Mouse (Mus musculus): ENCODE results near the gene Arsg. TPM values are rescaled to one million over a fixed set of nuclear protein-coding genes. Genes with fewer than 3 reads are reported as not detected.

The Arsg gene
- polyA plus RNA-seq, 1 experiment from 2014 or later: 2.9 TPM

- no peak overlapping the region for H3K4me3 ChIP-seq (ENCODE audit: low read depth, low read length)
- no peaks in the 10 kb centered on the region for H3K4me1 ChIP-seq (ENCODE audit: control insufficient read depth, insufficient read depth, low read length)
- no peak overlapping the region for H3K9ac ChIP-seq (replicated peaks; ENCODE audit: low read depth, low read length)
- 85% methylated on average over 11 of the region's 11 CpGs for WGBS
- no peak overlapping the region for H3K4me2 ChIP-seq (ENCODE audit: low read depth, low read length)
- no peak for ATAC-seq (ENCODE audit: low read depth)
- no peaks in the 10 kb centered on the region for H3K36me3 ChIP-seq (ENCODE audit: control insufficient read depth, insufficient read depth, low read length)
- no peak overlapping the region for H3K27ac ChIP-seq (ENCODE audit: low read depth, low read length)
- H3K9me3 ChIP-seq (ENCODE audit: control insufficient read depth, low read length): no peaks in the 10 kb centered on the region
- no peaks in the 10 kb centered on the region for H3K27me3 ChIP-seq (ENCODE audit: control insufficient read depth, insufficient read depth, low read length)
Measured at GRCm38 (mm10) chr11:109557419-109557818, 84.2 kb downstream of the Arsg start.

GRCm38 (mm10) chr11:109559241-109559640, 86.1 kb downstream of the Arsg start:
- ATAC-seq (ENCODE audit: low read depth): no peak
- no peaks in the 10 kb centered on the region for H3K27me3 ChIP-seq (ENCODE audit: control insufficient read depth, insufficient read depth, low read length)
- 91% methylated on average over 12 of the region's 12 CpGs for WGBS
- H3K36me3 ChIP-seq (ENCODE audit: control insufficient read depth, insufficient read depth, low read length): no peaks in the 10 kb centered on the region
- no peak overlapping the region for H3K4me3 ChIP-seq (ENCODE audit: low read depth, low read length)
- H3K4me1 ChIP-seq (ENCODE audit: control insufficient read depth, insufficient read depth, low read length): no peaks in the 10 kb centered on the region
- no peaks in the 10 kb centered on the region for H3K9me3 ChIP-seq (ENCODE audit: control insufficient read depth, low read length)
- no peak overlapping the region for H3K9ac ChIP-seq (replicated peaks; ENCODE audit: low read depth, low read length)
- H3K4me2 ChIP-seq (ENCODE audit: low read depth, low read length): no peak overlapping the region
- H3K27ac ChIP-seq (ENCODE audit: low read depth, low read length): no peak overlapping the region

GRCm38 (mm10) chr11:109560793-109561257, 87.7 kb downstream of the Arsg start:
- Histone ChIP-seq H3K9ac (replicated peaks; ENCODE audit: low read depth, low read length) (no peak overlapping the region), H3K27ac (ENCODE audit: low read depth, low read length) (no peak overlapping the region), H3K4me3 (ENCODE audit: low read depth, low read length) (no peak overlapping the region), H3K4me1 (ENCODE audit: control insufficient read depth, insufficient read depth, low read length) (no peaks in the 10 kb centered on the region), H3K27me3 (ENCODE audit: control insufficient read depth, insufficient read depth, low read length) (no peaks in the 10 kb centered on the region), H3K4me2 (ENCODE audit: low read depth, low read length) (no peak overlapping the region), H3K9me3 (ENCODE audit: control insufficient read depth, low read length) (no peaks in the 10 kb centered on the region), H3K36me3 (ENCODE audit: control insufficient read depth, insufficient read depth, low read length) (no peaks in the 10 kb centered on the region)
- WGBS: 46% methylated on average over 9 of the region's 9 CpGs
- ATAC-seq (ENCODE audit: low read depth): no peak

DNA sequence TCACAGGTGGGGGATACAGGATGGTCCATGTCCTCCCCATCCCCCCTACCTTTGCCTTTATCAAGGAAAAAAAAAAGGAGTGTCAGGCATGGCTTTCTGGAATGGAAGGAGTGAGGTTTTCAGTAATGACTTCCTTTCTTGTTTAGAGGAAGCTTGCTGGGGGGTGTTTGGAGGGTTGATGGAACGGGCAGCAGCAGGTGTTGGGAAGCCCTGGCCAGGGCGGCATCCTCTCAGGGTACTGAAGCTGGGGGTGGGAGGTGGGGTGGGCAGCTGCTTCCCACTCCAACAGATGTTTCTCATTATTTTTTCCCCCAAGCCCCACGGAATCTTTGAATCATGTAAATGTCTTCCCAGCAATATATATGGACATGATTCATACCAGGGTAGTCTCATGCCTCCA, 88.3 kb downstream of the Arsg start:
- Histone ChIP-seq H3K36me3 (ENCODE audit: control insufficient read depth, insufficient read depth, low read length) (no peaks in the 10 kb centered on the region), H3K4me1 (ENCODE audit: control insufficient read depth, insufficient read depth, low read length) (no peaks in the 10 kb centered on the region), H3K9ac (replicated peaks; ENCODE audit: low read depth, low read length) (no peak overlapping the region), H3K27ac (ENCODE audit: low read depth, low read length) (no peak overlapping the region), H3K4me3 (ENCODE audit: low read depth, low read length) (no peak overlapping the region), H3K9me3 (ENCODE audit: control insufficient read depth, low read length) (no peaks in the 10 kb centered on the region), H3K27me3 (ENCODE audit: control insufficient read depth, insufficient read depth, low read length) (no peaks in the 10 kb centered on the region), H3K4me2 (ENCODE audit: low read depth, low read length) (no peak overlapping the region)
- ATAC-seq (ENCODE audit: low read depth): no peak
- WGBS: 65% methylated on average over 3 of the region's 3 CpGs

DNA sequence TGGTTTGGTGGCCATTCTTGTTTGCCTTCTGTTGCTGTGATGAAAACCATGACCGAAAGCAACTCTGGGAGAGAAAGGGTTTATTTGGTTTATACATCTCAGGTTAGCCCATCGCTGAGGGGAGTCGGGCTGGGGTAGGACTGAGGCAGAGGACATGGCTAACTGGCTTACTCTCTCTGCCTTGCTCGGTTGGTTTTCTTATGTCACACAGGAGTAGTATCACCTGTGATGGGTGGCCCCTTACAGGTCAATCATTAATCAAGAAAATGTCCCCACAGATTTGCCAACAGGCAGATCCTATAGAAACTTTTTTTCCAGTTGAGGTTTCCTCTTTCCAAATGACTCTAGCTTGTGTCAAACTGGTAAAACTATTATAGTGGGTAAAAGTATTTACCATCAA, 90.5 kb downstream of the Arsg start:
- no peak for ATAC-seq (ENCODE audit: low read depth)
- H3K4me1 ChIP-seq (ENCODE audit: control insufficient read depth, insufficient read depth, low read length): no peaks in the 10 kb centered on the region
- no peaks in the 10 kb centered on the region for H3K27me3 ChIP-seq (ENCODE audit: control insufficient read depth, insufficient read depth, low read length)
- H3K9me3 ChIP-seq (ENCODE audit: control insufficient read depth, low read length): no peaks in the 10 kb centered on the region
- no peak overlapping the region for H3K4me2 ChIP-seq (ENCODE audit: low read depth, low read length)
- 95% methylated on average over 4 of the region's 4 CpGs for WGBS
- no peak overlapping the region for H3K9ac ChIP-seq (replicated peaks; ENCODE audit: low read depth, low read length)
- no peak overlapping the region for H3K4me3 ChIP-seq (ENCODE audit: low read depth, low read length)
- H3K27ac ChIP-seq (ENCODE audit: low read depth, low read length): no peak overlapping the region
- H3K36me3 ChIP-seq (ENCODE audit: control insufficient read depth, insufficient read depth, low read length): no peaks in the 10 kb centered on the region

- no peak overlapping the region for H3K4me2 ChIP-seq (ENCODE audit: low read depth, low read length)
- H3K27ac ChIP-seq (ENCODE audit: low read depth, low read length): no peak overlapping the region
- H3K27me3 ChIP-seq (ENCODE audit: control insufficient read depth, insufficient read depth, low read length): no peaks in the 10 kb centered on the region
- no peak for ATAC-seq (ENCODE audit: low read depth)
- H3K9ac ChIP-seq (replicated peaks; ENCODE audit: low read depth, low read length): no peak overlapping the region
- WGBS: 76% methylated on average over 15 of the region's 15 CpGs
- H3K4me1 ChIP-seq (ENCODE audit: control insufficient read depth, insufficient read depth, low read length): no peaks in the 10 kb centered on the region
- no peak overlapping the region for H3K4me3 ChIP-seq (ENCODE audit: low read depth, low read length)
- H3K36me3 ChIP-seq (ENCODE audit: control insufficient read depth, insufficient read depth, low read length): no peaks in the 10 kb centered on the region
- no peaks in the 10 kb centered on the region for H3K9me3 ChIP-seq (ENCODE audit: control insufficient read depth, low read length)
Measured at GRCm38 (mm10) chr11:109564466-109565214, 91.5 kb downstream of the Arsg start.

DNA sequence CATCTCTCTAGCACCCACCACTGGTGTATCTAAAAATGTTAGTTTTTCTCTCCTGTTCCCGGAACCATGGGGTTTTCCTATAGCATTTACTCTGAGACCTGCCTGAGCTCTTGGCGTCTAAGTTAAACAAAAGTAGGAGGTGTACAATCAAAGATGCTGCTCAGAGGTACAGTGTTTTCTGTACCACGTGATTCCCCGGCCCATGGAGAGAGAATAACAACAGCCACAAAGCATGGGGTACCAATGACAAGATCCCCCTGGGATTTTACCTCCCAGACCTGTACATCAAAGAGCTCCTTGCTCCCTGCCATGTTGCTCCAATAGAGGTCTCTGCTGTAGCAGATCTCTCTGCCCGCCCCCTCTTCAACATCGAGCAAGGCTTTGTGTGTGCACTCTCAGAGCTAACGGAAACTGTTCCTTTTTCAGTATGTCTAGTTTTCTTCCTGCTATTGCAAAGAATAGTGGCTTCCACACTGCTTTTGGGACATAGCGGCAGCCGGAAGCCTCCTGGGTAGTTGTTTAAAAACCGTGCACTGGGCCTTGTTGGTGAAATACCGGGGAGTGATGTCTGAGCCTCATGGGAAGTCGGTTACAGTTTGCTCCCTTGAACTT, 95.9 kb downstream of the Arsg start:
- no peaks in the 10 kb centered on the region for H3K4me1 ChIP-seq (ENCODE audit: control insufficient read depth, insufficient read depth, low read length)
- H3K27ac ChIP-seq (ENCODE audit: low read depth, low read length): no peak overlapping the region
- no peaks in the 10 kb centered on the region for H3K9me3 ChIP-seq (ENCODE audit: control insufficient read depth, low read length)
- H3K4me2 ChIP-seq (ENCODE audit: low read depth, low read length): no peak overlapping the region
- H3K36me3 ChIP-seq (ENCODE audit: control insufficient read depth, insufficient read depth, low read length): no peaks in the 10 kb centered on the region
- H3K4me3 ChIP-seq (ENCODE audit: low read depth, low read length): no peak overlapping the region
- H3K27me3 ChIP-seq (ENCODE audit: control insufficient read depth, insufficient read depth, low read length): no peaks in the 10 kb centered on the region
- 65% methylated on average over 12 of the region's 12 CpGs for WGBS
- no peak overlapping the region for H3K9ac ChIP-seq (replicated peaks; ENCODE audit: low read depth, low read length)
- no peak for ATAC-seq (ENCODE audit: low read depth)

DNA sequence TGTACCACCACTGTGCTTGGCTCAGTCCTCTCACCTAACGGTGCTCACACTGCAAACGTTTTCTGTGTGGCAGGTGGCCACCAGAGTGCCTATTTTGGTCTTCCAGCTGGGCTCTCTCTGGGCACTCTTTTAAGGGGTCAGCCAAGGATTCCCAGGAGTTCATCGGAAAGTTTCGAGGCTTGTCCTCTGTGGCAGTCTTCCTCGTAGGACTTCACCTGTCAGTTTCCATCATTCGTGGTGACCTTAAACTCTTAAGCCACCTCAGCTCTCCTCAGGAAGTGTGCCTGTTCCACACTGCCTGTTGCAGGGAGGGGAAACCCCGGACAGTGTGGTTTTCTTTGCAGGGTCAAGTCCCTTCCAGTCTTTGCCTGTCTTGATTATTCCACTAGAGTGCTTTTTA, 96.6 kb downstream of the Arsg start:
- ATAC-seq (ENCODE audit: low read depth): no peak
- Histone ChIP-seq H3K9me3 (ENCODE audit: control insufficient read depth, low read length) (no peaks in the 10 kb centered on the region), H3K36me3 (ENCODE audit: control insufficient read depth, insufficient read depth, low read length) (no peaks in the 10 kb centered on the region), H3K9ac (replicated peaks; ENCODE audit: low read depth, low read length) (no peak overlapping the region), H3K27me3 (ENCODE audit: control insufficient read depth, insufficient read depth, low read length) (no peaks in the 10 kb centered on the region), H3K4me2 (ENCODE audit: low read depth, low read length) (no peak overlapping the region), H3K27ac (ENCODE audit: low read depth, low read length) (no peak overlapping the region), H3K4me3 (ENCODE audit: low read depth, low read length) (no peak overlapping the region), H3K4me1 (ENCODE audit: control insufficient read depth, insufficient read depth, low read length) (no peaks in the 10 kb centered on the region)
- WGBS: 77% methylated on average over 7 of the region's 7 CpGs

DNA sequence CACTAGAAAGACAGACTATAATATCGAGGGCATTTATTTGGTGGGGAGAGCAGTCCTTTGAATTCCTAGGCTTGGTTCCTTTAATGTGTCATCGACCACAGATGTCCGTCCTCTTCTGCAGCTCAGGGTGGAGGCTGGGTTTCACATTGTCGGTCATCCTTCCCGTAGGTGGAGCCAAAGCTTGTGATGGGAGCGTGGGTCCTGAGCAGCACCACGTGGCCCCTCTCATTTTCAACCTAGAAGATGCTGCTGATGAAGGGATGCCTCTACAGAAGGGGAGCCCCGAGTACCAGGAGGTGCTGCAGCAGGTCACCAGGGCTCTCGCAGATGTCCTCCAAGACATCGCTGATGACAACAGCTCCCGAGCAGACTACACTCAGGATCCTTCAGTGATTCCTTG, 98.9 kb downstream of the Arsg start:
- no peak overlapping the region for H3K4me3 ChIP-seq (ENCODE audit: low read depth, low read length)
- WGBS: 91% methylated on average over 11 of the region's 11 CpGs
- H3K9me3 ChIP-seq (ENCODE audit: control insufficient read depth, low read length): no peaks in the 10 kb centered on the region
- H3K9ac ChIP-seq (replicated peaks; ENCODE audit: low read depth, low read length): no peak overlapping the region
- no peak for ATAC-seq (ENCODE audit: low read depth)
- no peak overlapping the region for H3K27ac ChIP-seq (ENCODE audit: low read depth, low read length)
- no peaks in the 10 kb centered on the region for H3K36me3 ChIP-seq (ENCODE audit: control insufficient read depth, insufficient read depth, low read length)
- H3K4me2 ChIP-seq (ENCODE audit: low read depth, low read length): no peak overlapping the region
- no peaks in the 10 kb centered on the region for H3K4me1 ChIP-seq (ENCODE audit: control insufficient read depth, insufficient read depth, low read length)
- H3K27me3 ChIP-seq (ENCODE audit: control insufficient read depth, insufficient read depth, low read length): no peaks in the 10 kb centered on the region

Data from neural tube, embryonic 14.5 days (tissue).